Mouse (Mus musculus): ENCODE measurements at regions not wholly inside any gene's neighbourhood (a gene's known extent, or its start where the extent isn't known, plus 50 kb on each side); places are given as distances from the start of the nearest gene placed in this dataset.

DNA sequence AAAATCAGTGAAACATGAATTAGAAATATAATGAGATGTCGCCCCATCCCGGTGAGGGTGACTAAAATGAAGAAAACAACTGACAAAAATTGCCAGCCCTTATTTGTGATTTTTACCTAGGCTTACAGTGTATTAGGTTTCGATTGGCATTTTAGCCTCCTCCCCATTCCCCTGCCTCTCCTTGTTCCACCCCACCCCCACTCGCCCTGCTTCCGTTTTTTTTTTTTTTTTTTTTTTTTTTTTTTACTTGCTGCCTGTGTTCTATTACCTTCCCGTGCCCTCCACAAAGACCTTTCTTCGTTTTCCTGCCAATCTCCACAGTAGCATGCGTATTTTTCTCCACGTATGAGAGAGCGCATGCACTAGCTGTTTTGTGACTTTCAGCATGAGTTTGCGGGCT, 435.3 kb upstream of the Gm10131 start:
- DNase-seq (ENCODE audit: low spot score) = no peak

DNA sequence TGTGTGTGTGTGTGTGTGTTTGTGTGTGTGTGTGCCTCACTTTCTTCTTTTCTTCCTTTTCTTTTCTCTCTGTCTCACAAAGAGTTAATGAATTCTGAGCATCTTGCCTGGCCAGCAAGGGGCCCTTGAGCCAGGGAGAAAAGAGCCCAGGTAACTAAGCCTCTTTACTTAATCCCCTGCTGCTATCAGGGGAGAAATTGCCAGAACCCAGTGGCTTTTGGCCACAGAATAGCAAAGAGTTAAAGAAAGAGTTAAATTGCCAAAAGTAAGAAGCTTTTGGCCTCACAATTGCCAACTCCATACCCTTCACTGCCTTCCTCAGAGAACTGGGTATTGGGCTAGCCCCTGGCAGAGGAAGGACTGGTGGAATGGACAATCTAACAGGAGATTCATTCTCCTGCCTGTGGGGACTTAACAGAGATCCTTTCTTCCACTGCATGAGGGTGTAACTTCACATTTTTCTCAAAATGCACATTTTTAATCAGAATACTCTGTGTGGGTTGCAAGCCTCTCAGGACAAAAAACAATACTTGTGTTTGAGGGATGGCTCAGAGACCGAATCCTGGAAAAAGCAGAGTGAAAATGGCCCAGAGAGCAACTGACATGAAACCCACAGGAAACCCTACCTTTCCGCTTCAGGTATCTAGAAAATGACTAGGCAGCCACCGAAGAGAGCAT, 431.0 kb upstream of the Gm10131 start:
- no peak for DNase-seq (ENCODE audit: low spot score)

DNA sequence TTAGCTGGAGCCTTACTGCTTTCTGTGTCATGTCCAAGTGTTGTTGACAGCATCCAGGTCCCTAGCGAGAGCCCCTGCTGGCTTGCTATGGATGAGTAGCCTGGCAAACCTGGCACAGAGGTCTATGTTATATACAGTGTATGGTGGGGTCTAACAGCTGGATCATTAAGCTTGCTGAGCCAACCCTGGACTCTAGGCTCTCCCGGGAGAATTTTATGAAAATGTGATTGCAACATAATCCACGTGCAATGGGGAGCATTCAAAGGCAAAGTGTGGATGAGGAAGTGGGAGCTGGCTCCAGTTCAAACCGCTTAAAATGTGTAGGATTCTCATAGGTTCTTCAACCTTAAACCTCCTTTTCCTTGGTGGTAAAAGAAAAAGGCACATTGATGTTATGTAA, 427.7 kb upstream of the Gm10131 start:
- DNase-seq (ENCODE audit: low spot score) = no peak

DNA sequence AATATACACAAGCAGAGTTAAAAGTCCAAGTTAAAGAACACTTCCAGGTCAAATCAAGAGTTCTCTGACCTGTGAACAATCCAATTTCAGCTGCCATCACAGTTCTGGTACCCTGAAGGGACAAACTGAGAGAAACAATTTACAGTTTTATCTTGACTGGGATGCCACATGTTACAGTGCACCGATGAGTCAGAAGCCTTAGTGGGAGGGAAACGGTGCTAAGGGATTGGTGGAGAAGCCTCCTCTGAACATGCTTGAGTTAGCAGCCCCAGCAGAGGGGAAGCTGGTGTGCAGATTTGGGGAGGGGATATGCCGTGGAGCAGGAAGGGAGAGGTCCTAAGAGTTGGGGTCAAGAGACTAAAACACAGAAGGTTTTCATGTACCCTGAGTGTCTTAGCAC, 423.9 kb upstream of the Gm10131 start:
- no peak for DNase-seq (ENCODE audit: low spot score)

DNA sequence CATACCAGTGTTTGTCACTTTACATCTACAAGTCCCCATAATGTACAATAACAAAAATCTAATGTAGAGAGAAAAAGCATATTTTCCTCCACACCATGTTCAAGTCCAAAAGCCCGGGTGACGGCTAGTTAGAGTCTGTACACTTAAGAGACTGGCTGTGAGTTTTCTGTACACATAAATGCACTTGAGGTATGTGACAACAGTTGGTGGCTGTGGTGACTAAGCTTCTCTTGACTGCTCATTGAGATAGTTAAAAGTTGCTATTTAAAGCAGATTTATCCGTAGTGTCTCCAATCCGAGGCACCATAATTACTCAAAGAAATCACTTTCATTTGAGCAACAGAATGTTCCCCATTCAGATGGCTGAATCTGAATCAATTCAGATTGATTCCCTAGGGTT, 421.9 kb upstream of the Gm10131 start:
- no peak for DNase-seq (ENCODE audit: low spot score)

DNA sequence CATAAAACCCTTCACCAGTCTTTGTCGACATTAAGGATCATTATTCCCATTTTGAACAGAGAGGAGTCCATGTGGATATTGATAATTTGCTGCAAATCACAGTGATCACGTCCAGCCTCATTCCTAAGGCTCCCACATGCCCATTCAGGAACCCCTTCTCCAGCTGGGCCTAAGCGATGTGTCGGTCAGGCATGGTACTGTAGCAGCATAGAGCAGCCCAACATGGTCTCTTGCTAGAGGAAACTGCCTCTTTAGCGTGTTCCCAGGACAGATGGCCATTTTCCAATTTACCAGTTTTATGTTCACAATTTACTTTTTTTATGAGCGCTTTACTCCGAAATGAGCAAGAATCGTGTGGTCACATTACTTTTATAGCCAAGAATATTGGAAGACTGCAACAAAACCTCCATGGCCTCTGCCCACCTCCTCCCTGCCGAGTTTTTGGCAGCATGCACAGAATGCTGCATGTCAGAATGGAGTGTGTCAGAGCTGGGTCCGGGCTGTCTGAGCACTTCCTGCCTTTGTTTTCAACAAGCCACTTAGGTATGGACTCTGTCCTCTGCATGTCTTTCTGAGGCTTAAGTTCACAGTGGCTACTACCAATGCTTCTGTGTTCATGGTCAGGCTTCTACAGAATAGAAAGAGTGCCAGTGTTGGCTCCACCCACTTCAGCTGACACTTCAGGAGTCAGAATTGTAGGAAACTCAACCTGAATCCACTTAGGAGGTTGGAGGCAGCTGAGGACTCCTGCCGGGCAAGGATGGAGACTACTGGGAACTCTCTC, 419.6 kb upstream of the Gm10131 start:
- no peak for DNase-seq (ENCODE audit: low spot score)

DNA sequence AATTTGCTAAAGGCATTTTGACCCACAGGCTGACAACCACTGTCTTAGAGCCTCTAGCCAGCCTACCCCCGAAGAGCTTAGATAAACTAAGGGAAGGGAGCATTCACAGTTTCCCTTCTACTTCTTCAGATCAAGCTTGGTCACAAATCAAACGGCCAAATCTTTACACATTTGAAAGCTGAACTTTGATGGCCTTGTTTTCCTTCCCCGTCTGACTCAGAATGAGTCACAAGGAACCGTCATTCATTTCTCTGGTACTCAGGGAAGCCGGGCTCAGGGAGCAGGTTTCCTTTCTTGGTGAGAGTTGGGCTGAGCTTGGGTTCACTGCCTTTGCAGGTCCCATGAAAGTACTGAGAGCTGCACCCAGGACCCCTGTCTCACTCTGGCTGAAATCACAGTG, 418.5 kb upstream of the Gm10131 start:
- DNase-seq (ENCODE audit: low spot score) = no peak

DNA sequence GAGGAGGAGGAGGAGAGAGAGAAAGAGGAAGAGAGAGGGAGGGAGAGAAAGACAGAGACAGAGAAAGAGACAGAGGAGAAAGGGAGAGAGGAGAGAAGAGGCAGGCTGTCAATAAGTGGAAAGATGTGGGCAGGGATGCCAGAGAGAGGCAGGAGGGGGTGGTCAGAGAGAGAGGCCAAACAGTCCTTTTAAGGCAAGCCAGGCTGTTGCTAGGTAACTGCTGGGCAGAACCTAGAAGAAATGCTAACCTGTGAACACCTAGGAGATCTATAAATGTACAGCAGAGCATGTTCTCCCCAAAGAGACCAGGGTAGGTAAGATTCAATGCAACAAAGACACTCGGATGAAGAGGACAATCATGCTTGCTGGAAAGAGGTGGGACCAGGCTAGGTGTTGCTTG, 417.9 kb upstream of the Gm10131 start:
- peak; percentile 11 for DNase-seq (ENCODE audit: low spot score)

DNA sequence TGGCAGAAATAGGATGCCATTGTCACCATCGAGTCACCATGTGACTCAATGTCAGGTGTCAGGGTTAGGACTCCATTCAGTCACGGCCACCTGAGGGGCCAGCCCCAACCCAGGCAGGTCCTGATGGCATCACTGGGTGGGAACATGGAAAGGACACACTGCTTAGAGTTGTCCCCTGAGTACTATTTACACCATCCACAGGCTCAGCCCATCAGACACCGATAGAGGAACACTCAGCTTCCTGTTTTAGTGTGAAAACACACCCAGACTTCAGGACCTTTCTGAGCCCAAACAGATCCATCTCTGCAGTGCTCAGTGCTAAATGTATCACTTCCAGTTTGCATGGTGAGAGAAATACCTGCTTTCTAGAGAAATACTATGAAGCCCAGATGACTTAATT, 416.7 kb upstream of the Gm10131 start:
- no peak for DNase-seq (ENCODE audit: low spot score)

DNA sequence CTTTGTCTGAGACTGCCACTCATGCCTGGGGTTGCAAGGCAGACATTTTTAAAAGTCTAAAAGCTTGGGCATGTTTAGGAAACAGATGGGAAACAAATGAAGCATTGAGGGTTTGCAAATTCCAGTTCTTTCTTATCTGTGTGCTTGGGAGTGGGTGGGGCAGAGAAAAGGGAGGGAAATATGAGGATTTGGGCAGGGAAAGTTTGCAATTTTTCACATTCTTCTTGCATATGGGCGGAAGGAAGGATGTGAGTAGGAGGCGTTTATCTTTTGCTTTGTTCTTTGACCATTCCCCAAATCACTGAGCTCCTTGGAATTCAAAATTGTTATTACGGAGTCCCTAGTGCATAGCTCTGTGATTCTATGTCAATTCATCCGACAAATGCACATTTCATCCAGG, 413.7 kb upstream of the Gm10131 start:
- no peak for DNase-seq (ENCODE audit: low spot score)

DNA sequence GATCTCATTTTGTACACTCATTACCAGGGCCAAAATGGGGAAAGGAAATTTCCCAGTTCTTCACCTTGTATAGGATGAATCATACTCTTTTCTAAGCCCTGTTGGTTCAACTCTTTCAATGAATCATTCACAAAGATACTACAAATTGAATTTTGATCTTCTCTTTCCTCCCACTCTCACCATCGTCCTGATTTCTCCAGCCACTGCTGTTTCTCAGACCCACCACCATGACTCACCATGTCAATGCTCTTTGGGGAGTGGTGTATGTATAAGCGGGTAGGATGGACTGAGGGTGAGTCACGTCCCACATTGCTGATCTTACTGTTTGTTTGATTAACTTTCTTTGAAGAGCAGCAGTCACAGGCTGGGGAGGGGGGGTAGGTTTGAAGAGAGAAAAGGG, 412.3 kb upstream of the Gm10131 start:
- no peak for DNase-seq (ENCODE audit: low spot score)

DNA sequence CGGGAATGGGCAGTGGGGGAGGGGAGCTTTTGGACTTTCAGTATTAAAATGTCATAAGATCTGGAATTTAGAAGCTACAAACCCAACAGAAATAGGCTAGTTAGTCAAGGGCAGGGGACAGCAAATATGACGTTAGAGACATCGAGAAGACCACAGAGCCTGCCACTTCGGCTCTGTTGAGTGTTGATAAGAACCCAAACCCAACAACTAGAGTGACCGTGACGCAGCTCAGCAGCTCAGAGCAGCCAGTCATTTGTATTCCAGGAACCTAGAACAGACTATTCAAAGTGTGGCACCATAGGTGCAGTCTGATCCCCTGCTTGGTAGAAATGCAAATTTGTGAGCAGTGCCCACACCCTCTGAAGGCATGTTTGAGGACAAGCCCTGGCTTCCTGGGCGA, 409.8 kb upstream of the Gm10131 start:
- no peak for DNase-seq (ENCODE audit: low spot score)

DNA sequence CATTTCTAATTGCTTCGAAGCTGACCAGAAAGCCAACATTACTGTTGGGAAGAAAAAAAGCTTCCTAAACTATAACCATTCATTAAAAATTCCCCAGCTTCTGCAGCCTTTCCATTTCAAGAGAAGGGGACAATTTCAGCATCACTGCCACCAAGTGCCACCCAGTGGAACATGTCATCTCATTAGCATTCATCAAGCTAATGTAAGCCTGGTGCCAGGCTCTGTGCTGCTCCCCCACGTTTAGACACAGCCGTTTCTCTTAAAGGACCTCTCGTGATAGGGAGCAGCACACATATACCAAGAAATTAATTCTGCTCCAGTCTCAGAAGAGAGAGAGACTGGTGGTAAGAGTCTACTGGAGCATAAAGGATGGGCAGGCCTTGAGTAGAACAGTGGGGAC, 409.1 kb upstream of the Gm10131 start:
- DNase-seq (ENCODE audit: low spot score) = no peak

DNA sequence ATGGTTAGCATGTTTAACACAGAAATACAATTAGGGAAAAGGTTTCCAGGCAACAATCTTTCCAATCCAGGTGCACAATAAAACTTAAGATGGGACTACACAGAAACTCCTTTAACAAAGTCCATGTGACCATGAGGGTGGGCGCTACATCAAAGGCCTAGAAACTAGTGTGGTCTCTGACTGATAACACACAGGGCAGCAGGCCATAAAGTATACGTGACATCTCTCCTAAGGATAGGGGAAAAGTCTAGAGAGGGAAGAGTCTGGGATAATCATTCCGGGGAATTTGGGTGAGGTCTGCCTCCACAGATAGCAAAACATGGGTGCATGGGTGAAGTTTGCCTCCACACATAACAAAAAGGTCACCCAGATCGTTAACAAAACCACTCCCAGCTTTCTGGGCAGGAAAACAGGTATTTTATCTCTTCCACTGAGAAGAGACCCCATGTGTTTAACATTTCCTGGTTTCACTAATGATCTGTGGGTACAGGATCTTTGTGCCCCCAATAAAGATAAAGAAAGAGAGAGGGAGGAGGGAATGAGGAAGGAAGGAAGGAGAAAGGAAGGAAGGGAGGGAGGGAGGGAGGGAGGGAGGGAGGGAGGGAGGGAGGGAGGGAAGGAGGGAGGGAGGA, 402.0 kb upstream of the Gm10131 start:
- DNase-seq (ENCODE audit: low spot score) = no peak

DNA sequence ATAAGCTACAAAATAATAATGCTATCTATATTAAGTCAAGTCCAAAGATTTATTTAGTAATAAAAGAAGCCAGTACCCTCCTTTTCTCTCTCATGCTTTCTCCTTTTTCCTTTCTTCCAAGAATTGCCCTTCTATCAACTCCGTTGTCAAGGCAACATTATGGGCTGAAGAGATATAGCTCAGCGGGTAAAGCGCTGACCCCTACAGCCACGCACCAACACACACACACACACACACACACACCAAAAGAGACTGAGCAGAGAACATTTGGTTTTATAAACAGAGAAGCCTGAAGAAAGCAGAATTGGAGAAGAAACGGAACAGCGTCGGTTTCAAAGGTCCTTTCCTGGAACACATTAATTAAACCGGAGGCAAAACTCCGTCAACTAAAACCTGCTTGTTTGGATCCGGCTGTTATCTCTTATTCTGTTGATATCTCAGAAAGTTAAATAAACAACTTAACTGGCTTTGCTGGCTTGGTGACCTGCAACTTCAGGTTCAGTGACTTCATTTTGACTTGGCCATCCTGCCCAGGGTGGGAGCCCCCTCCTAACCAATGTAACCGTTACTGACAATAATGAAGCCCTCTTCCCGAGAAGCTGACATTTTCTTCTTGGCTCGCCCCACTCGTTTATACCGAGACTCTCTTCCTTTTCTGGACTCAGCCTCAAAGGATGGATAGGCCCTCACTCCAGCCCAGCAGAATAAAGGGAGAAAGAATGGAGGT, 394.5 kb upstream of the Gm10131 start:
- DNase-seq (ENCODE audit: low spot score) = no peak

DNA sequence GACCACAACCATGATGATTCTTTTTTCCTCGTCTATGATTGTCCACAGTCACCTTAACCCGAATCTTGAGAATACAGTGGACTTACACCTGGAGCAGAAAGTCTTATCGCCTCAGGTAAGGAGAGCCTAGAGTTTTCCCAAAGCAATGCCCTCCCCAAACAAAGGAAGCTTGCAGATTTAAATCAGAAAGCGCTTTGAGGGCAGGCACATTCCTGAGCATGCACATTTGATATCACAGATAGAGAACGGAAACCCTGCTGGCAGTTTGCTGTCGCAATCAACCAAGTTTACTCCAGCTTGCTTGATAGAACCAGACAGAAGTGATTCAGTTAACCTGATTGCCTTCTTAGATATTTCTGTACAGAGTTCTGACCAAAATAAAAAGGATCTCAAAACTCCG, 393.6 kb upstream of the Gm10131 start:
- DNase-seq (ENCODE audit: low spot score) = no peak

DNA sequence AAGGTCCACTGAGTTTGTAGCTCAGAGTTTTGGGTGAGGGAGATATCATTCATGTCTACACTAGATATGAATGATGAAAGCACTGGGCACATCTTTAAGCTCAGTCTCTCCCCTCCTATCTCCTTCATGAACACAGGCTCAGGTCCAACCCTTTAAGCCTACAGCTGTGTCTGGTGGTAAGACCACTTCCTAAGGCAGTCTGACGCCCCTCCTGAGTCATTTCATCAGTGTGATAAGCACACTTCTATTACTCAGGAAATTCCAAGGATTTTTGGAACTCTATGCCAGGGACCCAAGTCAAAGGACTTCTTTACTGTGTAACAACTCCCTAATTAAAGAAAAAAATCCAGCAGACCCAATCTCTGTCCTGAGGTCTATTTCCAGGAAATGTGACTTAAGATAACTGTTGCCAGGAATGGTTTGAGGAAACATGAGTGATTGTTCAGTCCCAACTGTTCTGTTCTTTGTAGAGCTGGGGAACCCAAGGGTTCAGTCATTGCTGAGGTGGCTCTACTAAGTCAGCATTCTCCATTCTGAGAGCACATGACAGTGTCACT, 391.1 kb upstream of the Gm10131 start:
- DNase-seq (ENCODE audit: low spot score) = no peak

DNA sequence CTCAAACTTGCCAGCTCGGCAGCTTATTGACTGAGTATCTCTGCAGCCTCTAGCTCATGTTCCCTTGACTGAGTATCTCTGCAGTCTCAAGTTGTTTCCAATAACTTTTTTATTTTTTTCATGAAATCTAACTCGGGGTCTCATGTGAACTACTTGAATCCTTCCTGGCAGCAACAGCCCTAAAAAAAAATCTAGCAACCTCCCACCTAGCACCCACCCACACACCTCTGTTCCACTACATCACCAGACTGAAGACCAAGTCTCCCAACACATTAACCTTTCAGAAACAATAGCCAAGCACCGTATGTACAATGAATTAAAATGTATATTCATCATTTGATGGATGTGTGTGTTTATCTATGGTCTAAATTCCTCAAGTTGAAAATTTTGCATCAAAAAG, 387.7 kb upstream of the Gm10131 start:
- no peak for DNase-seq (ENCODE audit: low spot score)

DNA sequence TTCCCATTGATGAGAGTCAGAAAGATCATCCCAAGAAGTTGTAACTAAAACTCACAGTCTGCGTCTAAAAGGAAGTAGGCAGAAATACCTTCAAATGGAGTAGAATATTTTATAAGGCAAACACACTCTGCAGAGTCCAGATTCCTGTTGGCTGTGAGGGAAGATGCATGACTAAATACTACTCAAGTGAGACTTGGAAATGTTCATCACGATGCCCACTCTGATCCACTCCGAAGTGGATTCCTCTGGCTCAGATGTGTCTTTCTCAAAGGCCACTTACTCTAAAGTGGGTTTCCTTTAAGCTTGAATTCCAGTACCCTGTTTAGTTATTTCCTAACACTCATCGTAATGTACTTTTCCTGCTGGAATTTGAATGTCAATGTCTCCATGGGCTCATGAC, 385.2 kb upstream of the Gm10131 start:
- DNase-seq (ENCODE audit: low spot score) = no peak

DNA sequence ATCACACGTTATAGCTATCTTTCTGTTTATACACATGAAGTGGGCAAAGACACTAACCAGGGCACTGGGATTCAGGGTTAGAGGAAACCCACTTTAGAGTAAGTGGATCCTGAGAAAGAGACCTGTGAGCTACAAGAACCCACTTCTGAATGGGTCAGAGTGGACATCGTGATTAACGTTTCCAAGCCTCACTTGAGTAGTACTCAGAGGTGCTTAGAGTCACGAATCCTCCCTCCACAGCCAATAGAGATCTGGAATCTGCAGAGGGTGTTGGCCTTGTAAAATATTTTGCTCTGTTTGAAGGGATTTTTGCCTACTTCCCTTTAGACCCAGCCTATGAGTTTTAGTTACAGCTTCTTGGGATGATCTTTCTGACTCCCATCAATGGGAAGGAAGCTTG, 384.4 kb upstream of the Gm10131 start:
- DNase-seq (ENCODE audit: low spot score) = no peak

DNA sequence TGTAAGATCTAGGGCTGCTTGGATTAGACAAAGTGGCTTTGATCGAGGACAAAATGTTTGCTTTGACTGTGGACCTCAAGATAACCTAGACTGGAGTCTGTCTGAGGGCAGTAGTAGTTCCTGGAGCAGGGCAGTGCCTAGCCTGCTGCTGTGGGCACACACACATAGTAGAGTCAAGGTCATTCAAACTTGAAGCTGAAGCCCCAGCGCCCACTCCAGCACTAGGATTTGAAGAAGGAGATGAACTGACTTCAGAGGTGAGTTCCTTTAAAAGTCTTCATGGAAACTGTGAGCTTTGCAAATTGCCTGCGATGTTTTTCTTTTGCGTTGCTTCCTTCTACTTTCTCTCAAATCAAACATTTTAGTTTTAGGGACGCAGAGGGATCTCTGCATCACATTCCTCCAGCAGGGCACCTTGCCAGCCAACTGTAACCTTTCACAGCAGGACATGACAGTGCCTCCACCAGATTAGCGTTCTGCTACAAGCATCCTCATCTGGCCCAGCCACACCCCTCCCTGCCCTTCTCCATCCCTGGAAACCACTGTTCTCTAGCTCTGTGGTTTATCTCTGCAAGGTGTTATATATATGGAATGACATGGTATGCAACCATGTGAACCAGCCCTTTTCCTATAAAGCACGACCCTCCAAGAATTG, 377.3 kb upstream of the Gm10131 start:
- DNase-seq (ENCODE audit: low spot score) = no peak
